ENCODE assay signal across 9 mouse cellular contexts in the genomic region with DNA sequence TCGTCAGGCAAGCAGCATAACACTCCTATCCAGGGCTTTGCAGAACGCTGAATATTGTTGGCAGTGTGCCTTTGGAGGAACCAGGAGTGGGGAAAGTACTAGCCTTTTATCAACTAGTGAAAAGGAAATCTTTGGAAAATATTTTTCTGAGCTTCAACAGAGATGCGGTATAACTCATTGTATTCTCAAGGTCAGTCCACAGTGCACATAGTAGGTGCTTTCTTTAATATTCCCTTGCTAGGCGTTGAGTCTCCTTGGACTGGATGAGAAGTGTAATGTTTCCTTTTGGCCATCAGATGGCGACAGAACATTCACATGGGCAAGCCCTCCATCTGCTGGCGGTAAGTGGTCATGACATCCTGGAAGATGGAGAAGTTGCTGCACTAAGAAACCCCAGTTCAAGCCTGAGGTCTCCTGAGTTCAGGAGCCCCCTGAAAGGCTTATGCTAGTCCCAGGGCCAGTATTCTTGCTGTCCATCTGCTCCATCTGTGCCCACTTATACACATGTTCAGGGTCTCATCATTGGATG. TPM values are rescaled to one million over a fixed set of nuclear protein-coding genes. Genes with fewer than 3 reads are reported as not detected.
DNase-seq lines count a peak whose midpoint lies in the region; ATAC-seq lines count a peak whose summit lies in the region.
"Had no signal": no experiment of that assay in that cellular context is flagged by ENCODE, and none has a peak within 500 bp of the region (broad histone marks: within the 10 kb centered on the region; RNA-seq: fewer than 3 reads in every experiment).

No protein-coding gene starts in this region.

- no peaks in the 10 kb centered on the region for H3K9me3 ChIP-seq in heart, embryonic 12.5 days (replicated peaks)

- ATAC-seq in heart, embryonic 12.5 days (ENCODE audit: insufficient number of reproducible peaks, low FRiP score), result no peak

- peaks cover 7% of the 10 kb centered on the region for H3K36me3 ChIP-seq in heart, embryonic 12.5 days

- no peak overlapping the region for H3K4me3 ChIP-seq in heart, embryonic 12.5 days

- no peak overlapping the region for H3K9ac ChIP-seq in heart, embryonic 12.5 days

- peaks cover 12% of the 10 kb centered on the region for H3K4me1 ChIP-seq in heart, embryonic 12.5 days (replicated peaks)

- H3K27me3 ChIP-seq in heart, embryonic 12.5 days (replicated peaks), result peaks cover 3% of the 10 kb centered on the region; the same call in 1 of the 2 replicates

- peak; percentile 83 for DNase-seq in heart, adult 8-10 months (ENCODE audit: low spot score)
- DNase-seq in ZHBTc4 (ENCODE audit: low read depth, low spot score), result peak; percentile 91
- DNase-seq in cerebellum, postnatal 25 days, result peak; percentile 78 to 87
- peak; percentile 49 to 72 for DNase-seq in gastrocnemius, postnatal 4 days (ENCODE audit: low spot score in 2 of 2)
- peak; percentile 48 to 64 for DNase-seq in layer of hippocampus, postnatal 36 days
- peak; percentile 92 for DNase-seq in mesoderm, embryonic 11.5 days (ENCODE audit: low read depth, low spot score)
- DNase-seq in spleen, postnatal 14 days (ENCODE audit: low spot score in 2 of 2), result peak; percentile 65 to 79

- H3K4me2 ChIP-seq in heart, embryonic 12.5 days, result no peak overlapping the region

- no peak overlapping the region for H3K27ac ChIP-seq in heart, embryonic 12.5 days (ENCODE audit: poor library complexity, severe bottlenecking)

- WGBS in heart, embryonic 12.5 days, result 19% methylated on average over 6 of the region's 6 CpGs

RNA-seq across cellular contexts. Expression of a gene that starts 1.6 kb away (rescaled TPM):
- 10 to 100 TPM in 3 of 4 experiments, 1 to 10 TPM in 1; 9.9 to 13.2 (median 10.6) TPM for total RNA-seq in heart, adult 8-10 months (2022)
- 32.5 and 34.2 TPM in 2 replicates for polyA plus RNA-seq in heart, embryonic 12.5 days (2016; fragmentation: Nextera tagmentation; extraction: Ambion mirVana)
- total RNA-seq in gastrocnemius, postnatal 4 days (2021), result 10 to 100 TPM; 14.8 TPM
- 10 to 100 TPM; 17.4 to 18.9 TPM for total RNA-seq in layer of hippocampus, postnatal 36 days (2021)

RNA-seq across cellular contexts. Expression of a gene that starts 21.9 kb away (rescaled TPM):
- total RNA-seq in heart, adult 8-10 months (2022), result not detected
- not detected in 2 replicates for polyA plus RNA-seq in heart, embryonic 12.5 days (2016; fragmentation: Nextera tagmentation; extraction: Ambion mirVana)
- not detected for total RNA-seq in gastrocnemius, postnatal 4 days (2021)
- total RNA-seq in layer of hippocampus, postnatal 36 days (2021), result not detected
- polyA plus RNA-seq: stomach, embryonic 14.5 days had no signal

RNA-seq across cellular contexts. Expression of a gene that starts 36.7 kb away (rescaled TPM):
- under 1 TPM in 1 of 4 experiments, not detected in 3; 0.78 TPM for total RNA-seq in heart, adult 8-10 months (2022)
- polyA plus RNA-seq in heart, embryonic 12.5 days (2016; fragmentation: Nextera tagmentation; extraction: Ambion mirVana), result 3.9 and 5.6 TPM in 2 replicates
- total RNA-seq in gastrocnemius, postnatal 4 days (2021), result under 1 TPM in 1 of 2 experiments, not detected in 1; 0.60 TPM
- not detected for total RNA-seq in layer of hippocampus, postnatal 36 days (2021)

RNA-seq across cellular contexts. Expression of a gene that starts 55.9 kb away (rescaled TPM):
- 10 to 100 TPM; 23.7 to 31.3 (median 28.8) TPM for total RNA-seq in heart, adult 8-10 months (2022)
- polyA plus RNA-seq in heart, embryonic 12.5 days (2016; fragmentation: Nextera tagmentation; extraction: Ambion mirVana), result 16.7 and 17.6 TPM in 2 replicates
- total RNA-seq in gastrocnemius, postnatal 4 days (2021), result 10 to 100 TPM; 21.9 to 22.3 TPM
- total RNA-seq in layer of hippocampus, postnatal 36 days (2021), result 10 to 100 TPM; 41.8 to 44.5 TPM
